Mouse (Mus musculus): ENCODE measurements around the gene Slfn8.
"Not testable (repeated sequence)": the region's sequence is repeated elsewhere in the genome, so short reads cannot be mapped to it uniquely, and the experiment has no call there.

Slfn8 gene

DNA sequence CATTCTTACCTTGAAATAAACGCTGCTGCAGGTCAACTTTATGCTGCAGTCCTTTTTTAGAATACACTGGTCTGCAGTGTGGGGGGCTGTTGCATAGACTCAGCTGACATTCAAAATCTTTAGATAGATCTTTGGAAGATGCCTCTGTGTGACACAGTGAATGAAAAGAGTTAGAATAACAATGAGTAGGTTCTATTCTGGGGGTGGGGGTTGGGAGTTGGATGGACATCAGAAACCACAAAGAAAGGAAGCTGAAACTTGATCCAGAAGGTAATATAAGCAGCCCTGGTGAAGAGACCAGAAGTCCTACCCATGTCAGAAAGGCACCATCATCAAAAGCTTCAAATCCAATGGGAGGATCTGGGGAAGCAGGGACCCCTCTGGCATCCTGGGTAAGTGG lies 7.3 kb downstream of the Slfn8 start:
- no peak for DNase-seq (ENCODE audit: low read depth in 1 of 2, low spot score in 2 of 2)

GRCm38 (mm10) chr11:82991469-82992166 lies 29.0 kb downstream of the Slfn8 start, which contains the start of gene Slfn9:
Slfn9 (minus strand) TSS chr11:82991830.
- DNase-seq (ENCODE audit: low read depth in 1 of 2, low spot score in 2 of 2), result no peak

- DNase-seq (ENCODE audit: low read depth in 1 of 2, low spot score in 2 of 2), result not testable (repeated sequence)
Observed at GRCm38 (mm10) chr11:82990612-82991385, 29.8 kb downstream of the Slfn8 start.

DNA sequence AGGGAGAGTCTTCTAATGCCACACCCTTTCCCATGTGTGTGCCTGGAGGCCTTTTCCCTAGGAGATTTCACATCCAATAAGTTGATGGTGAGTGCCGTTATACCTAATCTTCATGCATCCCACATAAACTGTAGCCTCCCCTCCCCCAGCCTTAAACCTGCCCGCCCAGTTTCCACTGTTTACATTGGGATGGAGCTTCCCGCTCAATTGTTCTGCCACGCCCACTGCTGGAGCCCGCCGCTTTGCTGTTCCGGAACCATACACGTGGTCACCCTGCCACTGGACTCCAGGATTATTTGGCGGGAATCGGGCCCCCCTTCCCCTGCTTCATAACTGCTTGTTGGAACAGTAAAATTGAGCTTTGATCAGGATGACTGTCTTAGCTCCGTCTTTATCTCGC lies 31.3 kb downstream of the Slfn8 start:
- DNase-seq (ENCODE audit: low read depth in 1 of 2, low spot score in 2 of 2), result no peak

DNA sequence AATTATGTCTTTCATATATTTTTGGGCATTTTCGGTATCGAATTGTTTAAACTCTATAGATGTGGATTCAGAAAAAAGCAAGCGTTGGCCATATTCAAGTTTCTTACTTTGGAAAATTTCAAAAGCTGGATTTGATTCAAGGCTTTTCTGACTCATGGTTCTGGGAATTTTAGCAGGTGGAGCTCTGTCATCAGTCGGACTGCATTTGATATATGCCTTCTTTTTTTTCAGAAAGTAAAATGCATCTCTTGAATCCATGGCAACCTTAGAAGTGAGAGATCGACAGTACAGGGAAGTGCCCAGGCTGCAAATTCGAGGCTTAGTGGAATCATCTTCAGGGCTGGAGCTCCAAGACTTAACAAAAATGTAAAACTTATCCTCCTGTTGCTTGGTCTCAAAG lies 33.0 kb downstream of the Slfn8 start:
- no peak for DNase-seq (ENCODE audit: low read depth in 1 of 2, low spot score in 2 of 2)

DNA sequence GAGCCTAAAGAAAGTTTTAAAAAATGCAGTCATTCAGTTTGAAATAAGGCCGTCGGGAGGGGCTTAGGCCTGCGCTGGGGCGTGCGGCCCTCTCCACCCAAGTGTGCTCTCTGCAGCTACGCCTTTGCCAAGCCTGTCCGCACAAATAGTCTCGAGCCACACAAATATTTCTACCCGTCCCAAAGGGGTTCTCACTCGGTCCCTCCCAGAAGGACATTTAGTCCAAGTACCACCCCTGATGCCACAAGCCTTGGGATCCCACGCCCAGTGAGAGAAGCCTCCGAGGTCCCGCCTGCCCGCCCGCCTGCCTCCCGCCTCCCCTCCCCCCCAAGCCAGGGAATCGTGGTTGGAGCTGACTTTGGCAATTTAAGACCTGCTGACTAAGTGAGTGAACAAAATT lies 37.4 kb downstream of the Slfn8 start:
- no peak for DNase-seq (ENCODE audit: low read depth in 1 of 2, low spot score in 2 of 2)

GRCm38 (mm10) chr11:82982409-82982808 lies 38.2 kb downstream of the Slfn8 start:
- DNase-seq (ENCODE audit: low read depth in 1 of 2, low spot score in 2 of 2), result not testable (repeated sequence)

- DNase-seq (ENCODE audit: low read depth in 1 of 2, low spot score in 2 of 2), result no peak
Observed at GRCm38 (mm10) chr11:82973916-82974315, 46.7 kb downstream of the Slfn8 start.

DNA sequence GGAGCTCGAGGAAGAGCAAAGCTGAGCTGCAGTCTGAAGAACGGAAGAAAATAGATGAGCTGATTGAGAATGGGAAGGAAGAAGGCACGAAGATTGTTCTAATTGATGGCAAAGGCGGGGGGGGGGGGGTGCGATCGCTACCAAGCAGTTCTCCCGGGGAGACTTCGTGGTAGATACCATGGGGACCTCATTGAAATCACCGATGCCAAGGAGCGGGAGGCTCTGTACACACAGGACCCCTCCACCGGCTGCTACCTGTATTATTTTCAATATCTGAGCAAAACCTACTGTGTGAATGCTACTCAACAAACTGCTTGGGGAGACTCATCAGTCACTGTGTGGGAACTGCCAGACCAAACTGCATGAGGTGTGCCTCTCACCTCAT lies 49.0 kb downstream of the Slfn8 start:
- DNase-seq (ENCODE audit: low read depth in 1 of 2, low spot score in 2 of 2), result no peak

GRCm38 (mm10) chr11:82970712-82971589 lies 49.7 kb downstream of the Slfn8 start:
- no peak for DNase-seq (ENCODE audit: low read depth in 1 of 2, low spot score in 2 of 2)

DNA sequence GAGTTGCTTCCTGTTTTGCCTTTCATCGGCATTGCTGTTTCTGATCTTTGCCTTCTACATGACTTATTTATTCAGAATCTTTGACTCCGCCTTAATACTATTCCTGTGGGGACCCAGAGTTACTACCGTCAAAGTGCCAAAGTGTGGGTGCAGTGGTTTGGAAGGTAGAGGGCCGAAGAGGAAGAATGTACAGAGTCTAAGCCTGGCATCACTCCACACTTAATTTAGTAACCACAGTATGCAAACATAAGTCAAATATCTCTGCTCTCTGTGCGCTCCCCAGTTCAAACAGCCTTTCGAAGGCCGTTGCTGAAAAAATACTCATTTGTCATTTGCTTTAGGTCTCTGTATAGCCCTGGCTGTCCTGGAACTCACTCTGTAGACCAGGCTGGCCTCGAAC lies 58.4 kb downstream of the Slfn8 start:
- DNase-seq (ENCODE audit: low read depth in 1 of 2, low spot score in 2 of 2), result no peak

GRCm38 (mm10) chr11:82961743-82962142 lies 58.9 kb downstream of the Slfn8 start:
- DNase-seq (ENCODE audit: low read depth in 1 of 2, low spot score in 2 of 2), result no peak

- no peak for DNase-seq (ENCODE audit: low read depth in 1 of 2, low spot score in 2 of 2)
Observed at GRCm38 (mm10) chr11:82959613-82960012, 61.0 kb downstream of the Slfn8 start.

DNA sequence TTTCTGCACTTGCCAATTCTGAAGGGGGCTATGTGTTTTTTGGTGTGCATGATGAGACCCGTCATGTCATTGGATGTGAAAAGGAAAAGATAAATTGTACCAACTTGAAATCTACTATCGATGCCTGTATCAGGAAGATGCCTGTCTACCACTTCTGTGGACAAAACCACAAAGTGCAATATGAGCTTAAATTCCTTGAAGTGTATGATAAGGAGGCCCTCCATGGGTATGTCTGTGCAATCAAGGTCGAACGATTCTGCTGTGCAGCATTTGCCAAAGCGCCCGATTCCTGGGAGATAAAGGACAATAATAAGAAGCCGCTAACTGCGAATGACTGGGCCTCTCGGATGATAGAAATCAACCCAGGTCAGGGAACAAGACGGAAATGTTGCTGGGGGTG lies 63.7 kb downstream of the Slfn8 start:
- DNase-seq (ENCODE audit: low read depth in 1 of 2, low spot score in 2 of 2), result no peak

DNA sequence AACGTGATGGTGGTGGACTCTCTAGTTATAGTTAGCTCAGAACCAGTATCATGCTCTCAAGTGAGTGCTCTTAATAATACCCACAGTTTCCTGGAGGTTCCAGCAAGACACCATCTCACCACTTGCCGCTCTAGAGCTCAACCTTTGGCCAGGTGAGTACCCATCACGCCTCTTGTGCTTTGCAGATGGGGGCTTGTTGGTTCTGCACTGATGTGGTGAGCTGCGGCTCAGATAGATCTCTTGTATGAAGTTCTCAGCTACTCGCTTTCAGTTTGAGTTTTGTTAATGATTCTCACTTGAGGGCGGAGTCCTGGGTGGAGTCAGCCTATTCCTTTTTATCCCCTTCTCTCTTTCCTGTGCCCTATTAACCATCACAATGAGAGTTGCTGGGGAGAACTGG lies 66.0 kb downstream of the Slfn8 start:
- no peak for DNase-seq (ENCODE audit: low read depth in 1 of 2, low spot score in 2 of 2)

- DNase-seq (ENCODE audit: low read depth in 1 of 2, low spot score in 2 of 2), result peak; percentile 64 to 65
Observed at GRCm38 (mm10) chr11:82952612-82953542, 67.7 kb downstream of the Slfn8 start.

All from monocyte, adult 2 months (primary cell).